Mouse (Mus musculus): ENCODE results near the gene Wdr20rt. TPM values are rescaled to one million over a fixed set of nuclear protein-coding genes. Genes with fewer than 3 reads are reported as not detected.
A peak's percentile ranks its signal among the peaks of the same experiment; 100 is the strongest.

The Wdr20rt gene
- total and polyA plus RNA-seq, 2 experiments from 2014 or later, result not detected

- Histone ChIP-seq H3K4me2 (ENCODE audit: low read depth, low read length, poor library complexity, severe bottlenecking) (peak overlapping the region; percentile 33), H3K27ac (ENCODE audit: low read depth, low read length) (peak overlapping the region; percentile 32; the same call in 1 of the 2 replicates), H3K27me3 (ENCODE audit: insufficient read depth, low read length) (no peaks in the 10 kb centered on the region), H3K4me1 (ENCODE audit: insufficient read depth, low read length) (peaks cover 9% of the 10 kb centered on the region), H3K36me3 (ENCODE audit: insufficient read depth, low read length) (no peaks in the 10 kb centered on the region), H3K9me3 (ENCODE audit: low read length) (no peaks in the 10 kb centered on the region), H3K9ac (replicated peaks; ENCODE audit: low read length, poor library complexity, severe bottlenecking) (no peak overlapping the region), H3K4me3 (ENCODE audit: low read depth, low read length) (no peak overlapping the region)
- TF ChIP-seq CTCF (IDR thresholded peaks at IDR 0.05), result no peak
- DNase-seq (ENCODE audit: low spot score), result no peak
- 36% methylated on average over 19 of the region's 19 CpGs for WGBS
- no peak for ATAC-seq (ENCODE audit: low FRiP score)
Measured at GRCm38 (mm10) chr12:65258212-65259138, 33.2 kb downstream of the Wdr20rt start.

DNA sequence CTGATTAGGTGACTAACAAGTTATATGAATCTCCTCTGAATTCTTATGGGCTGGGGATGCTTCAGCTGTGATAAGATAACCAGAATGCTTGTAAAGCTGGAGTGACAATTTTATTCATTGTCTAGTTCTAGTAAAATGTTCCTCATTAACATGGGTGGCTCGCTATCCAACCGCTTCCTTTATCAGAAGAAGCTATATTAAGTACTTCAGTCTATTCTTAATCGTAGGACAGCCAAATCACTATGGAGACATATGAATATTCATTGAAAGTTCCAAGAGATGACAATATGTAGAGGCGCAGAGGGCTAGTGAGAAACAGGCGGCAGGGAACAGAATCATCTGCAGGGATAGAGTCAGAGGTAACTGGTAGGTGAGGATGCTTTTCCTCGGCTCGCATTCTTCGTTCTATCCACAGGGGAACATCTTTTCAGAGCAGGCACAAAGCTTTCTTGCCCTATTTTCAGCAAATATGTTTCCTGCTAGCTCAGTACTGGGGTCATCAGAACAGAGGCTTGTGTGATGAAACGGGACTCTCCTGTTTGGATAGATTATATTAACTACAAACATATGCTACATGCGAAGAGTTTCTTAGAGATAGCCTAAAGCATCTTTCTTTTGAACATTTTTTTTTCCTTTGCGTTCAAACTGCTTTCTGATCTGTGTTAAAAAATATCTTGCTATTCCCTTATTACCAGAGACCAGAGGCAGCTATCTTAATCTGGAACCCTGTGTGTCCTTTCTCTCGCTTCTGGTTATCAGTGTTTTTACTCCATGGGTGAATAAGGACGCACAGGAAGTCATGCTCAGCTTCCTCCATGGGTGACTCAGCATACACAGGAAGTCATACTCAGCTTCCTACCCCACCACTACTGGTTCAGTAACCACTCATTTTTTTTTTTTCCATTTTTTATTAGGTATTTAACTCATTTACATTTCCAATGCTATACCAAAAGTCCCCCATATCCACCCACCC is 34.1 kb downstream of the Wdr20rt start:
- no peak; the same call in 1 of the 2 replicates for ATAC-seq (ENCODE audit: low FRiP score)
- H3K27ac ChIP-seq (ENCODE audit: low read depth, low read length), result peak overlapping the region; percentile 32; the same call in 1 of the 2 replicates

GRCm38 (mm10) chr12:65268311-65268984 is 43.1 kb downstream of the Wdr20rt start:
- TF ChIP-seq CTCF (IDR thresholded peaks at IDR 0.05), result no peak
- Histone ChIP-seq H3K4me1 (ENCODE audit: insufficient read depth, low read length) (no peaks in the 10 kb centered on the region), H3K36me3 (ENCODE audit: insufficient read depth, low read length) (no peaks in the 10 kb centered on the region), H3K9me3 (ENCODE audit: low read length) (no peaks in the 10 kb centered on the region), H3K4me3 (ENCODE audit: low read depth, low read length) (no peak overlapping the region), H3K27me3 (ENCODE audit: insufficient read depth, low read length) (no peaks in the 10 kb centered on the region), H3K27ac (ENCODE audit: low read depth, low read length) (no peak overlapping the region), H3K9ac (replicated peaks; ENCODE audit: low read length, poor library complexity, severe bottlenecking) (no peak overlapping the region), H3K4me2 (ENCODE audit: low read depth, low read length, poor library complexity, severe bottlenecking) (no peak overlapping the region)
- DNase-seq (ENCODE audit: low spot score), result no peak
- no peak for ATAC-seq (ENCODE audit: low FRiP score)
- 85% methylated on average over 5 of the region's 5 CpGs for WGBS

More for the DNA sequence above, 34.1 kb downstream of the Wdr20rt start:
- no peaks in the 10 kb centered on the region for H3K27me3 ChIP-seq (ENCODE audit: insufficient read depth, low read length)
- WGBS, result 37% methylated on average over 13 of the region's 13 CpGs
- no peaks in the 10 kb centered on the region for H3K36me3 ChIP-seq (ENCODE audit: insufficient read depth, low read length)
- H3K4me2 ChIP-seq (ENCODE audit: low read depth, low read length, poor library complexity, severe bottlenecking), result peak overlapping the region; percentile 33
- TF ChIP-seq CTCF (IDR thresholded peaks at IDR 0.05), result no peak
- no peak for DNase-seq (ENCODE audit: low spot score)
- H3K9me3 ChIP-seq (ENCODE audit: low read length), result no peaks in the 10 kb centered on the region
- H3K4me1 ChIP-seq (ENCODE audit: insufficient read depth, low read length), result peaks cover 9% of the 10 kb centered on the region
- H3K4me3 ChIP-seq (ENCODE audit: low read depth, low read length), result no peak overlapping the region
- H3K9ac ChIP-seq (replicated peaks; ENCODE audit: low read length, poor library complexity, severe bottlenecking), result no peak overlapping the region

GRCm38 (mm10) chr12:65269406-65269805 is 44.1 kb downstream of the Wdr20rt start:
- Histone ChIP-seq H3K27ac (ENCODE audit: low read depth, low read length) (no peak overlapping the region), H3K4me2 (ENCODE audit: low read depth, low read length, poor library complexity, severe bottlenecking) (no peak overlapping the region), H3K9me3 (ENCODE audit: low read length) (no peaks in the 10 kb centered on the region), H3K4me1 (ENCODE audit: insufficient read depth, low read length) (no peaks in the 10 kb centered on the region), H3K9ac (replicated peaks; ENCODE audit: low read length, poor library complexity, severe bottlenecking) (no peak overlapping the region), H3K27me3 (ENCODE audit: insufficient read depth, low read length) (no peaks in the 10 kb centered on the region), H3K4me3 (ENCODE audit: low read depth, low read length) (no peak overlapping the region), H3K36me3 (ENCODE audit: insufficient read depth, low read length) (no peaks in the 10 kb centered on the region)
- DNase-seq (ENCODE audit: low spot score), result no peak
- TF ChIP-seq CTCF (IDR thresholded peaks at IDR 0.05), result no peak
- ATAC-seq (ENCODE audit: low FRiP score), result no peak
- 81% methylated on average over 5 of the region's 5 CpGs for WGBS

GRCm38 (mm10) chr12:65273807-65274206 is 48.5 kb downstream of the Wdr20rt start:
- no peaks in the 10 kb centered on the region for H3K36me3 ChIP-seq (ENCODE audit: insufficient read depth, low read length)
- H3K4me3 ChIP-seq (ENCODE audit: low read depth, low read length), result no peak overlapping the region
- DNase-seq (ENCODE audit: low spot score), result peak; percentile 73
- no peak overlapping the region for H3K9ac ChIP-seq (replicated peaks; ENCODE audit: low read length, poor library complexity, severe bottlenecking)
- H3K27me3 ChIP-seq (ENCODE audit: insufficient read depth, low read length), result no peaks in the 10 kb centered on the region
- H3K27ac ChIP-seq (ENCODE audit: low read depth, low read length), result no peak overlapping the region
- H3K9me3 ChIP-seq (ENCODE audit: low read length), result no peaks in the 10 kb centered on the region
- peak; percentile 73 for TF ChIP-seq CTCF (IDR thresholded peaks at IDR 0.05)
- ATAC-seq (ENCODE audit: low FRiP score), result no peak
- 61% methylated on average over 4 of the region's 4 CpGs for WGBS
- no peak overlapping the region for H3K4me2 ChIP-seq (ENCODE audit: low read depth, low read length, poor library complexity, severe bottlenecking)
- no peaks in the 10 kb centered on the region for H3K4me1 ChIP-seq (ENCODE audit: insufficient read depth, low read length)

Other genes starting within 250 kb of the Wdr20rt start
- 38.3 and 52.2 TPM in 2 replicates for gene Prpf39, start 189.2 kb upstream of the Wdr20rt start, total RNA-seq (2014; rRNA removed)
- 32.6 and 40.7 TPM in 2 replicates for gene Prpf39, start 189.2 kb upstream of the Wdr20rt start, polyA plus RNA-seq (2015; fragmentation: Nextera tagmentation; extraction: Ambion mirVana)
- gene Fkbp3, start 151.5 kb upstream of the Wdr20rt start, total RNA-seq (2014; rRNA removed), result 164 and 285 TPM in 2 replicates
- gene Fkbp3, start 151.5 kb upstream of the Wdr20rt start, polyA plus RNA-seq (2015; fragmentation: Nextera tagmentation; extraction: Ambion mirVana), result 443 and 445 TPM in 2 replicates
- gene Fancm, start 149.9 kb upstream of the Wdr20rt start, total RNA-seq (2014; rRNA removed), result 20.5 and 29.5 TPM in 2 replicates
- gene Fancm, start 149.9 kb upstream of the Wdr20rt start, polyA plus RNA-seq (2015; fragmentation: Nextera tagmentation; extraction: Ambion mirVana), result 6.5 and 7.9 TPM in 2 replicates
- gene Mis18bp1, start 52.9 kb upstream of the Wdr20rt start, total RNA-seq (2014; rRNA removed), result 2.6 and 4.3 TPM in 2 replicates
- gene Mis18bp1, start 52.9 kb upstream of the Wdr20rt start, polyA plus RNA-seq (2015; fragmentation: Nextera tagmentation; extraction: Ambion mirVana), result 4.5 and 4.7 TPM in 2 replicates